Mouse (Mus musculus) liver, adult 10 weeks (tissue): Measurements from ENCODE around the gene Zkscan14. TPM values are rescaled to one million over a fixed set of nuclear protein-coding genes. Genes with fewer than 3 reads are reported as not detected.

ENCODE experiments used
- polyA plus RNA-seq: library from polyadenylated mRNA; stranded (reverse); fragments of 350-450 nt; fragmentation: Illumina TruSeq; extraction: RNeasy Lipid Tissue Mini Kit (QIAGEN cat#74804); gene quantifications from one replicate; pipeline ENCODE4 v1.2.3, GENCODE M21; 2014; ENCODE audit warnings: low read depth, low replicate concordance

Gene Zkscan14
- 1.2 TPM for polyA plus RNA-seq

DNA sequence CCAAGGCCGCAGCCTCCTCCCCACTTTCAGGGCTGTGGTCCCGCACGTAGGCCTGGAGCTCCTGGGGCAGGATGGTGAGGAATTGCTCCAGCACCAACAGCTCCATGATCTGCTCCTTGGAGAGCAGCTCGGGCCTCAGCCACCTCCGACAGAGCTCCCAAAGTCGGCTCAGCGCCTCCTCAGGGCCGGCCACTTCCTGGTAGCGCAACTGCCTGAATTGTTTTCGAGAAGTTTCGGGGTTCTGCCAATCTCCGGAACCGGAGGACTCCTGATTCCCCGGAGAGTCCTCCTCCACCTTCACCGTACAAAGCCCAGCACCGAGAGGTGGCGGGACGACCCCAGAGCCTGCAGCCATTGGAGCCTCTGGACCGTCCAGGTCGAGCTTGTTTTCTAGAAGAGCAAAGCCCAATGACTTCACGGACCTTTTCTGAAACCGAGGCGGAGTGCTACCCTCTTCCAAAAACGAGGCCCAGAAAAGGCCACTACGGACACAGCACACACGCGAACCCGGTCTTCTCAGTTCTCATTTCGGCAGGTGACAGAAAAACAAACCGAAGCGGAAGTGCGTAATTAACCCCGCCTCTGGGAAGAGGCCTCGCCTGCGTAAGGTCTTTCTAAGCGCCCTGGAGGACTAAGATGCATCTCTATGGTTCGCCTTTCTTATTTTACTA is at the start of gene Zkscan14:
Gene Zkscan14 (minus strand): TSS at position 548 of the 671 bp plus-strand sequence.

DNA sequence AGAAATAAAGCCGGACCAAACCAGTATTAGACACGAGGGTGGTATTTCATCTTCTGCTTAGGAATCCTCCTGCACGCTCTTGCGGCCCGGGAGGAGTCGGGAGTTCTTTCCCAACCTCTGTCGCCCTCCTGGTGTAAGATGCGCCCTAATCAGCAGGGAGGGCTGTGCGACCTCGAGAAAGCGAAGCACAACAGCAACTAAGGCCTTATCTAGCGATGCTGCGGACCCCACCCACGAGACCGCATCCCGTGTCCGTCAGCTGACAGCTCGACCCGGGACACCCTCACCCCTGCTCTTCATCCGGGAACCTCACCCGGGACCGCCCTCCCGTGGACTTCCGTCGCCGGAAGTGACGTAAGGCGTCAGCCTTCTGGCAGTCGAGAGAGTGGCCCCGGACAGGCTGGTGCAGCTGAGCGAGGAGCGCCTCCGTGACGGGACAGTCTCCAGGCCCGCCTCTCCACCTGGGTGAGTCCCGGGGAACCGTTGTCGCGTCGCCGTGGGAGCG is 29.8 kb upstream of the Zkscan14 start, which contains the start of gene Zfp655:
Gene Zfp655 (plus strand): TSS at position 349 of the 505 bp plus-strand sequence.

DNA sequence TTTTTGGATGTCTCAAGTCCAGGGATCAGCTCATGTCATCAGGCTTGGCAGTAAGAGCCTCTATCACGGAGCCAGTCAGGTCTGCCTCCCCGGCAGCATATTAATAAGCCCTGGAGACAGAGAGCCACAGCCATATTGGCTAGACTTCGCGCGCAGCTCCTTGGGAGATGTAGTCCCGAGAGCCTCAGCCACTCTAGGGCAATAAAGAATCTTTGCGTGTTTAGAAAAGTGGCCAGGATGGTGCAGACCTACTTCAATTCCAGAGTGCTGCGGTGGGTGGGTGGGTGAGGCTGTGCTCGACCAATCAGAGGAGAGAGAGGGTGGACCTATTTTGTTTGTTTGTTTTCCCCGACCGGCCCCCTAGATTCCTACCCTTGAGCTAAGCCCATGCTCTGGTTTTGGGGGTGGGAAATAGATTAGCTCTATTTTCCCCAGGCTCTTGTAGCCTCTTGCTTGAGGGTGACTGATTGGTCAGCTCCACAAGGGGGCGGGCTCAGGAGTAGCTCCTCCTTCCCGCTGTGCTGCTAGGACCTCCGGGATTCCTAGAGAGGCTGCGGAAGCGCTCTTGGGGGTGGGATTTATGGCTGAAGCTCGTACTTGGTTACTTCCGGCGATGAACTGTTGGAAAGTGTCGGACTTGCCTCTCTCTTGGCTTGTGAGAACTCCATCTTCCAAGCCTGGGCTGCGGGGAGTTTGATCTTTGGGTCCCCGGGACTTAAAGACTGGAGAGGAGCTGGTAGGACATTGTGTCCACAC is 2.4 kb upstream of the Zkscan14 start, which contains the start of gene Zkscan5:
Gene Zkscan5 (plus strand): TSS at position 627 of the 756 bp plus-strand sequence.

DNA sequence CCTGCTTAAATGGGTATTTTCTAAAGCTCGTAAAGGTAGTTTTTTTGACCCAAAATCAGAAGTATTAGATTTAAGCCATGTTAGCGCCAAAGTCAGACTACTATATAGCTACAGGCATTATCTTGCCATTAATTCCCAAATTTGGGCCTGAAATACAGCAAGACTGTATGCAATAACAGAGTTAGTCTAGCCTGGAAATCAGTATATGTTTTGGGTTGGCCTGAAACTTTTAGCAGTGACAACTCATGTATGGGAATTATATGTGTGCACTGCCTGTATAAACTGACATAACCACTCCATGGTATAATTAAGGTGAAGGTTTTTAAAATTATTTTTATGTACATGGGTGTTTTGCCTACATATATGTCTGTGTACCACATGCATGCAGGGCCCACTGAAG is 9.7 kb downstream of the Zkscan14 start, which contains the start of gene Atp5j2:
Gene Atp5j2 (minus strand): TSS at position 101 of the 400 bp plus-strand sequence.

DNA sequence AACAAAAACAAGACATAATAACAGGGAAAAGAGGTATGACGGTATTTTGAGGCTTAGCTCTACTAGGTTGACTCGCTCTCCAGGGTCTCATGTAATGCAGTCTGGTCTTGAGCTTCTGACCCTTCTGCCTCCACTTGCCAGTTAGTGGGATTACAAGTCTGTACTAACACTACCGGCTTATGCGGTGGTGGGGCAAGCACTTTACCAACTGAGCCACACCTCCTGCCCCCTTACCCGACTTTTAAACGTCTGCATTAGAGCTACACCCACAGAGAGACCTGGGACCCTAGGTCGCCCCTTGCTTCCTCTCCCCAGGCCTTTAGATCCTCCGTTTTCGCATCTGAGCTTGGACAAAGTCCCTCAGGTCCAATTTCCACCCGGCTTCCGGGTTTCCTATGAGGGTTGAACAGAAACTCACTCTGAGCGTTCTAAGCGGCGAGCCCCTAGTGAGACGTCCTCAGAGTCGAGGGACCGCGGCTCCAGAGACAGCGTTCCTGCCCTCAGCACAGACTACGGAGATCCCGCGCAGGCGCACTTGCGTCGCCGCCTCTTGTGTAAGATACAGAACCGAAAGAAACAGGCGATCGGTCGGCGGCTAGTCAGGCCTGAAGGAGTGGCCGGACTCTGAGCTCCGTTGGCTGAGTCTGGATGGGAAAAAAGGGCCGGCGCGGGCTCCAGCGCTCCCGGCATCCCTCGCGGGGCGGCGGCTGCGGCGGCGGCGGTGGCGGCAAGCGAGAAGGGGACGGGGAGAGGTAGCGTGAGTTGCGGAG is 34.9 kb downstream of the Zkscan14 start, which contains the start of the genes Ptcd1 and Cpsf4:
Gene Ptcd1 (minus strand): TSS at position 573 of the 770 bp plus-strand sequence.
Gene Cpsf4 (plus strand): TSS at position 678 of the 770 bp plus-strand sequence.

Other genes starting within 250 kb of the Zkscan14 start
- gene Smurf1, start 236.0 kb downstream of the Zkscan14 start, polyA plus RNA-seq, result 4.1 TPM
- gene Gm4871, start 169.1 kb downstream of the Zkscan14 start, polyA plus RNA-seq, result not detected
- gene 1700018F24Rik, start 158.9 kb downstream of the Zkscan14 start, polyA plus RNA-seq, result not detected
- 14.7 TPM for gene Arpc1a, start 118.0 kb downstream of the Zkscan14 start, polyA plus RNA-seq
- not detected for gene Kpna7, start 117.8 kb downstream of the Zkscan14 start, polyA plus RNA-seq
- gene Arpc1b, start 87.7 kb downstream of the Zkscan14 start, polyA plus RNA-seq, result 7.8 TPM
- gene Pdap1, start 61.6 kb downstream of the Zkscan14 start, polyA plus RNA-seq, result 22.0 TPM
- 146 TPM for gene Bud31, start 61.5 kb downstream of the Zkscan14 start, polyA plus RNA-seq
- 1.1 TPM for gene Ptcd1, start 34.8 kb downstream of the Zkscan14 start, polyA plus RNA-seq
- gene Cpsf4, start 34.7 kb downstream of the Zkscan14 start, polyA plus RNA-seq, result 3.5 TPM
- gene Atp5j2, start 9.8 kb downstream of the Zkscan14 start, polyA plus RNA-seq, result 48.6 TPM
- 4.2 TPM for gene Zkscan5, start 2.7 kb upstream of the Zkscan14 start, polyA plus RNA-seq
- 48.2 TPM for gene Zfp655, start 29.8 kb upstream of the Zkscan14 start, polyA plus RNA-seq
- 0.29 TPM for gene Zscan25, start 78.6 kb upstream of the Zkscan14 start, polyA plus RNA-seq
- gene Cyp3a57, start 143.4 kb upstream of the Zkscan14 start, polyA plus RNA-seq, result 0.45 TPM